Mouse (Mus musculus): ENCODE measurements around the gene Mob1b. TPM values are rescaled to one million over a fixed set of nuclear protein-coding genes. Genes with fewer than 3 reads are reported as not detected.

Mob1b gene
- 22.6 and 26.1 TPM in 2 replicates for polyA plus RNA-seq (2011; ENCODE audit: insufficient read depth, insufficient read length, low read depth, missing spikeins)

DNA sequence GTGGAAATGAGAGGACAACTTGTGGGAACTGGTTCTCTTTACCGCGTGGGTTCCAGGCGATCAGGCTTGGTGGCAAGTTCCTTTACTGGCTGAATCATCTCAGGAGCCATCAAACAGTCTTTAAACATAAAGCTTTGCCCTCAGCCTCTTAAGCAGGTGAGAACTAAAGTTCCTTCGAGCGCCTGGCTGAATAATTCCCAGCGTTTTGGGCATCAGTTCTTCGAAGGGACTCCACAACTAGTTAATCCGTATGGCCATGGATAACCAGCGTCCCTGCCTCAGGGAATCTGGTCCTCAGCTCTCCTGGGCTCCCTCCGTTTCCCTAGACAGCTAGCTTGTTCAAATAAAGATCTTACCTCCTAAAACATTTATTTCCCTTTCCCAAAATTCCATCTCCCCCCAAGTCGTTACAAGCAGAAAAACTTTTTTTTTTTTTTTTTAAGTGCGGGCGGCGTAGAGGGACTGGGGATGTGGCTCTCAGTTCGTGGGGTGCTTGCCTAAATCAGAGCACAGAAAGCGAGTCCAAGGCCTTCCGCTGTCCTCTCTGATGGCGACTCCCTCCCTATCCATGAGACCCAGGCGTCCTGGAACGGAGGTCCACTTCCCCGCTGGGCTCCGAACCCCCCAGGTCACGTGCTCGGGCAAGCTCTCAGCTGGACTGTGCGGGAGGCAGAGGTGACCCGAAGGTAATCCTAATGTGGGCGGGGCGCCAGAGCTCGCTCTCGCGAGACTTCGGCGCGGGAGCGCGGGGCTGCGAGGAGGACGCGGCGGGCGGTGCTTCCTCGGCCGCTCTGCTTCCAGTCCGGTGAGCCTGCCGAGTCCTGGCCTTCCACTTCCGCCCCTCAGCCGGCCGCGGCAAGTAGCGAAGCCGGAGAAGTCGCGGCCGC lies at the start of gene Mob1b:
Gene Mob1b (plus strand): TSS at position 740 of the 887 bp plus-strand sequence.
- TF ChIP-seq EP300 (IDR thresholded peaks at IDR 0.05; ENCODE audit: insufficient read depth, low read depth, low read length) (0 out of 2 replicates have a peak, but pooled peaks have one; percentile 70), POLR2A (IDR thresholded peaks at IDR 0.05; ENCODE audit: insufficient read depth, low read length) (peak; percentile 97), CTCF (IDR thresholded peaks at IDR 0.05; ENCODE audit: low read depth, low read length) (no peak)
- Histone ChIP-seq H3K27me3 (ENCODE audit: control insufficient read depth, insufficient read depth, low read length, poor library complexity, severe bottlenecking) (no peaks in the 10 kb centered on the region), H3K36me3 (ENCODE audit: control insufficient read depth, insufficient read depth, low read length, poor library complexity, severe bottlenecking) (no peaks in the 10 kb centered on the region), H3K9ac (ENCODE audit: low read depth, poor library complexity, severe bottlenecking) (peak within 1 kb of the TSS; percentile 90), H3K9me3 (replicated peaks; ENCODE audit: control insufficient read depth, insufficient read depth, low read length, poor library complexity, severe bottlenecking) (no peaks in the 10 kb centered on the region), H3K27ac (ENCODE audit: insufficient read depth, low read length) (no peak within 1 kb of the TSS), H3K4me1 (ENCODE audit: control insufficient read depth, insufficient read depth, low read length) (no peaks in the 10 kb centered on the region), H3K4me3 (ENCODE audit: low read depth, low read length) (peak within 1 kb of the TSS; percentile 62)

DNA sequence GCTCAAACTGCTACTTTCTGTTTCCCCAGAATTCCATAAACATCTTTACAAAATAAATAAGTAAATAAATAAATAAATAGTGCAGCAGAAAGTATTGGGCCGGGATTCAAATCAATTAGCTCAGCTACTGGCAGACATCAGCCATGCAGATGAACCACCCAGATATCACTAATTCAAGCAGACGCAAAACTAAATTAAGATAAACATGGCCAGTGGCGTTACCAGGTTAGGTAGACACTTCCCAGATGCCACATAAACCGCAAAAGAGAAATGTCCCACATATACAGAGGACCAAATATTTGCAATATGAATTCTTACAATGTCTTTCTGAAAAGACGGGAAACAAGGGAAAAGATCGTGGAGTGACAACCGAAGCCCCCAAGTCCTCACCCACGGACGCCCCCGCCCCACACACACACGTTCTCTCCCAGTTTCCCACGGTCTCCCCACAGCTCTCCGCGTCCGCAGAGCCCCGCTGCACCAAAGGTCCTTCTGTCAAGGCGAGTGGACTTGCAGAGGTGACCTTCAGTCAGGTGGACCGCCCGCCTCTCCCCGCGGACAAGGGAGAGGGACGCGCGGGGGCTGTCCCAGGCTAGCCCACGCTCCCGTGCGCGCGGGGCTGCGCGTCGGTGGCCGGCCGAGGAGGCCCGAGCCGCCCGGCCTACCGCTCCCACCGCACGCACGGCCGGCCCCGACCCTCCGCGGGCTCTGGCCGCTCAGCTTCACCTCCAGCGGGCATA lies 45.8 kb upstream of the Mob1b start:
- Histone ChIP-seq H3K27ac (ENCODE audit: insufficient read depth, low read length) (no peak overlapping the region), H3K4me1 (ENCODE audit: control insufficient read depth, insufficient read depth, low read length) (peaks cover 3% of the 10 kb centered on the region)
- TF ChIP-seq POLR2A (IDR thresholded peaks at IDR 0.05; ENCODE audit: insufficient read depth, low read length) (no peak), EP300 (IDR thresholded peaks at IDR 0.05; ENCODE audit: insufficient read depth, low read depth, low read length) (no peak), CTCF (IDR thresholded peaks at IDR 0.05; ENCODE audit: low read depth, low read length) (no peak)

DNA sequence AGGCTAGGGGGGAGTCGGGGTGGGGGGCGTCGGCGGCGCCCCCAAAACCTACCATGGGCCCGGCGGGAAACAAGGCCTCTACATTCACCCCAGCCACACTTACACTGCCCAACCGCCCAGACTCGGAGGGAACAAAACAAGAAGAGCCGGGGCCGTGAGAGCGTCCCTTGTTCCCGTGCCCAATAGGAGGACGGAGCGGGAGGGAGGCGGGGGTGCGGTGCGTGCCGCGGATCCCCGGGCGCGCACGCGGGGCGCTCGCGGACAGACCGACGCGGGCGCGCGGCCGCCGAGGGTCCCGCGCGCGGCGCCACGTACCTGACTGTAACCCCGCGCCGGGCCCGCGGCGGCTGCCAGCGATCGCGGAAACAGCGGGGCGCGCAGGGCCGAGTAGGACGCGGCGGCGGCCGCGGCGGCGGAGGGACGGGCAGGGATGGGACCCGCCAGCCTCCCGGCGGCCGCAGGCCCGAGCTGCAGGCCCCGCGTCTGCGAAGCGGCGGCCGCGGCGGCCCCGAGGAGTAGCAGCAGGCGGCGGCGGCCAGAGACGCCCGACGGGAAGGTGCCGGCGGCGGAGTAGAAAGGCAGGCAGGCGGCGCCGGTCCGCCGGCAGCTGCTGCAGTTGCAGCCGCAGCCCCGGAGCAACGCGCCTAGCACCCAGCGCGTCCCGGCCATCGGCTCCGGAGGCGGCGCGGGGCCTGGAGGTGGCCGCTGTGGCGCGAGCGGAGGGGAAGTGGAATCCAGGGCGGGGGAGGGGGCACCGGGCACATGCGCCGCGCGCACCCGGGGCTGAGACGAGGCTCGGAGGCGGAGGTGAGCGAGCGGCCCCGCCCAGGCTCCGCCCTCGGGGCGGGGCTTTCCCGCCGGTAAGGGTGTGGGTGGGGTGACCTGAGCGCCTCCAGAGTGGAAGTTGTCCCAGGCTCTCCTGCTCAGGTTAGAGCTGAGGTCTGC lies 44.9 kb upstream of the Mob1b start, which contains the start of gene Grsf1:
Gene Grsf1 (minus strand): TSS at position 729 of the 945 bp plus-strand sequence.
- TF ChIP-seq POLR2A (IDR thresholded peaks at IDR 0.05; ENCODE audit: insufficient read depth, low read length): peak; percentile 20
- TF ChIP-seq EP300 (IDR thresholded peaks at IDR 0.05; ENCODE audit: insufficient read depth, low read depth, low read length): no peak
- no peaks in the 10 kb centered on the region for H3K9me3 ChIP-seq (replicated peaks; ENCODE audit: control insufficient read depth, insufficient read depth, low read length, poor library complexity, severe bottlenecking)

More for the DNA sequence above, 45.8 kb upstream of the Mob1b start:
- Histone ChIP-seq H3K36me3 (ENCODE audit: control insufficient read depth, insufficient read depth, low read length, poor library complexity, severe bottlenecking) (peaks cover 18% of the 10 kb centered on the region), H3K4me3 (ENCODE audit: low read depth, low read length) (peak overlapping the region; percentile 79), H3K9me3 (replicated peaks; ENCODE audit: control insufficient read depth, insufficient read depth, low read length, poor library complexity, severe bottlenecking) (no peaks in the 10 kb centered on the region), H3K9ac (ENCODE audit: low read depth, poor library complexity, severe bottlenecking) (peak overlapping the region; percentile 96), H3K27me3 (ENCODE audit: control insufficient read depth, insufficient read depth, low read length, poor library complexity, severe bottlenecking) (no peaks in the 10 kb centered on the region; the same call in 1 of the 2 replicates)

DNA sequence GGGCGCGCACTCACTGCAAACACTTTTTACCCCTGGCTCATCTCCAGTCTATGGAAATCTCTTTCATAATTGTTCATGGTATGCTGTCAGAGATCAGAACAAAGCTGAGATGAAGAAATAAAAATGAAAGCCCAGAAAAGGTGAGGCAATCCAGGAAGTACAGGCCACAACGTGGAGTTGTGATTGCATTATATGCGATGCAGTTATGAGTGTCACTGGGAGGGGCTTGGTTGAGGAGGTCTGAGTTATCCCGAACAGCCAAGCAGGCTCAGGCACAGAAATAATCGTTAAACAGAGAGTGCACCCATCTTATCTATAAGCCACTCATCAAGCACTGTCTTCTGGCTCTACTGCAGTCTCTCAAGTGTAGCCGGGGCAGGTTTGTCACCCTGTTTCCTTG lies 41.7 kb upstream of the Mob1b start:
- Histone ChIP-seq H3K4me3 (ENCODE audit: low read depth, low read length) (no peak overlapping the region), H3K27ac (ENCODE audit: insufficient read depth, low read length) (no peak overlapping the region), H3K27me3 (ENCODE audit: control insufficient read depth, insufficient read depth, low read length, poor library complexity, severe bottlenecking) (no peaks in the 10 kb centered on the region; the same call in none of the 2 replicates), H3K4me1 (ENCODE audit: control insufficient read depth, insufficient read depth, low read length) (peaks cover 3% of the 10 kb centered on the region), H3K36me3 (ENCODE audit: control insufficient read depth, insufficient read depth, low read length, poor library complexity, severe bottlenecking) (no peaks in the 10 kb centered on the region), H3K9ac (ENCODE audit: low read depth, poor library complexity, severe bottlenecking) (no peak overlapping the region), H3K9me3 (replicated peaks; ENCODE audit: control insufficient read depth, insufficient read depth, low read length, poor library complexity, severe bottlenecking) (no peaks in the 10 kb centered on the region)
- no peak for TF ChIP-seq POLR2A (IDR thresholded peaks at IDR 0.05; ENCODE audit: insufficient read depth, low read length)
- TF ChIP-seq CTCF (IDR thresholded peaks at IDR 0.05; ENCODE audit: low read depth, low read length): no peak
- TF ChIP-seq EP300 (IDR thresholded peaks at IDR 0.05; ENCODE audit: insufficient read depth, low read depth, low read length): no peak

More for the DNA sequence above, 44.9 kb upstream of the Mob1b start, which contains the start of gene Grsf1:
- Histone ChIP-seq H3K4me3 (ENCODE audit: low read depth, low read length) (peak within 1 kb of the TSS; percentile 79), H3K9ac (ENCODE audit: low read depth, poor library complexity, severe bottlenecking) (peak within 1 kb of the TSS; percentile 96), H3K4me1 (ENCODE audit: control insufficient read depth, insufficient read depth, low read length) (peaks cover 3% of the 10 kb centered on the region), H3K27ac (ENCODE audit: insufficient read depth, low read length) (no peak within 1 kb of the TSS), H3K27me3 (ENCODE audit: control insufficient read depth, insufficient read depth, low read length, poor library complexity, severe bottlenecking) (no peaks in the 10 kb centered on the region; the same call in 1 of the 2 replicates), H3K36me3 (ENCODE audit: control insufficient read depth, insufficient read depth, low read length, poor library complexity, severe bottlenecking) (peaks cover 11% of the 10 kb centered on the region)

DNA sequence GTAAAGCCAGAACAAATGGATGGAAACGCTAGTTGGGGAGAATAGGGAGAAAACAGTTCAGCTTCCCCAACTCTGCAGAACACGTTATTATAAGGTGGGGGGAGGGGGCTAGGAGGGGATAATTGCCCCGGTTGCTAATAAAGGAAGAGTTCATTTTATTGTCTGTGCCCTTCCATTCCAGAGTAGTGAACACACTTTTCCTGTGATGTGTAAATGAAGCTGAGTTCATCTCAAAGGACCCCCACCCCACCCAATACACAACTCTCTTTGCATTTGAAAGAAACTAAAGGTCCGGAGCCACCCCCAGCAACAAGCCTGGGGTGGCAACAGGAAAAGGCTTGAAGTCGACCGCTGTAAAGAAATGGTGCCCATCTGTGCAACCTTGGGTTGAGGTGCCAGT lies 41.3 kb upstream of the Mob1b start:
- H3K9ac ChIP-seq (ENCODE audit: low read depth, poor library complexity, severe bottlenecking): no peak overlapping the region
- no peaks in the 10 kb centered on the region; the same call in none of the 2 replicates for H3K27me3 ChIP-seq (ENCODE audit: control insufficient read depth, insufficient read depth, low read length, poor library complexity, severe bottlenecking)
- peaks cover 3% of the 10 kb centered on the region for H3K4me1 ChIP-seq (ENCODE audit: control insufficient read depth, insufficient read depth, low read length)
- no peak overlapping the region for H3K4me3 ChIP-seq (ENCODE audit: low read depth, low read length)
- TF ChIP-seq EP300 (IDR thresholded peaks at IDR 0.05; ENCODE audit: insufficient read depth, low read depth, low read length) (peak; percentile 57; the same call in 1 of the 2 replicates), CTCF (IDR thresholded peaks at IDR 0.05; ENCODE audit: low read depth, low read length) (no peak)
- no peak overlapping the region for H3K27ac ChIP-seq (ENCODE audit: insufficient read depth, low read length)
- H3K9me3 ChIP-seq (replicated peaks; ENCODE audit: control insufficient read depth, insufficient read depth, low read length, poor library complexity, severe bottlenecking): no peaks in the 10 kb centered on the region
- no peaks in the 10 kb centered on the region for H3K36me3 ChIP-seq (ENCODE audit: control insufficient read depth, insufficient read depth, low read length, poor library complexity, severe bottlenecking)
